Mouse (Mus musculus) adrenal gland, postnatal 14 days (tissue): ENCODE results near the gene Ankrd17. TPM values are rescaled to one million over a fixed set of nuclear protein-coding genes. Genes with fewer than 3 reads are reported as not detected.
A peak's percentile ranks its signal among the peaks of the same experiment; 100 is the strongest.

Experiments
- DNase-seq: peaks from one replicate; pipeline ENCODE4 v3.0.0; 2021; ENCODE audit warnings: mixed read lengths
- long read RNA-seq, 2 experiments: library from polyadenylated mRNA; stranded (forward); transcript quantifications; one replicate each; pipeline ENCODE4 v2.0.0; 2021
- total RNA-seq: library from RNA; stranded (reverse); gene quantifications from 2 replicates; pipeline ENCODE4 v1.2.3, GENCODE M21; 2021

Ankrd17 gene
- total RNA-seq, result 97.8 and 100 TPM in 2 replicates
- long read RNA-seq, experiment 1, partial matches to known transcripts, result 10 of 19 reads
- long read RNA-seq, experiment 1, other reads (novel, unspliced or antisense), result 9 of 19 reads
- long read RNA-seq, experiment 2, full-length matches to known transcripts, result 2 of 20 reads
- long read RNA-seq, experiment 2, partial matches to known transcripts, result 12 of 20 reads
- long read RNA-seq, experiment 2, other reads (novel, unspliced or antisense), result 6 of 20 reads

- DNase-seq, result peak; percentile 95
These were observed at the start of gene Ankrd17 for GRCm38 (mm10) chr5:90366121-90367066. TSS of gene Ankrd17 (minus strand) at chr5:90366577.

GRCm38 (mm10) chr5:90414925-90415295 lies 48.5 kb upstream of the Ankrd17 start:
- no peak for DNase-seq

GRCm38 (mm10) chr5:90414142-90414924 lies 48.0 kb upstream of the Ankrd17 start:
- no peak for DNase-seq

- peak; percentile 15 for DNase-seq
These were observed 38.8 kb upstream of the Ankrd17 start for GRCm38 (mm10) chr5:90405210-90405609.

- DNase-seq, result no peak
These were observed 30.4 kb upstream of the Ankrd17 start for GRCm38 (mm10) chr5:90396817-90397216.

GRCm38 (mm10) chr5:90394322-90394721 lies 27.9 kb upstream of the Ankrd17 start:
- DNase-seq, result no peak

GRCm38 (mm10) chr5:90393764-90394163 lies 27.4 kb upstream of the Ankrd17 start:
- no peak for DNase-seq

GRCm38 (mm10) chr5:90383080-90383479 lies 16.7 kb upstream of the Ankrd17 start:
- DNase-seq, result peak; percentile 39

- no peak for DNase-seq
These were observed 15.1 kb upstream of the Ankrd17 start for GRCm38 (mm10) chr5:90381458-90381857.

GRCm38 (mm10) chr5:90373708-90374107 lies 7.3 kb upstream of the Ankrd17 start:
- DNase-seq, result no peak

GRCm38 (mm10) chr5:90370401-90370800 lies 4.0 kb upstream of the Ankrd17 start:
- peak; percentile 30 for DNase-seq

GRCm38 (mm10) chr5:90367067-90367303 lies 608 bp upstream of the Ankrd17 start, which contains the start of gene Gm9958:
TSS of gene Gm9958 (plus strand) at chr5:90367204.
- peak; percentile 14 for DNase-seq

GRCm38 (mm10) chr5:90365141-90365951 lies 1.0 kb downstream of the Ankrd17 start:
- peak; percentile 73 for DNase-seq

GRCm38 (mm10) chr5:90364526-90364925 lies 1.9 kb downstream of the Ankrd17 start:
- DNase-seq, result peak; percentile 78

- no peak for DNase-seq
These were observed 10.6 kb downstream of the Ankrd17 start for GRCm38 (mm10) chr5:90355824-90356223.

GRCm38 (mm10) chr5:90353552-90354317 lies 12.6 kb downstream of the Ankrd17 start:
- DNase-seq, result no peak

GRCm38 (mm10) chr5:90346877-90347276 lies 19.5 kb downstream of the Ankrd17 start:
- DNase-seq, result no peak

GRCm38 (mm10) chr5:90340847-90341246 lies 25.5 kb downstream of the Ankrd17 start:
- peak; percentile 50 for DNase-seq

- DNase-seq, result no peak
These were observed 26.4 kb downstream of the Ankrd17 start for GRCm38 (mm10) chr5:90339953-90340343.

- DNase-seq, result peak; percentile 87
These were observed 27.0 kb downstream of the Ankrd17 start for GRCm38 (mm10) chr5:90339129-90339952.
